Mouse (Mus musculus) testis, postnatal 10 days (tissue): ENCODE measurements around the gene Cacna1d.

ENCODE experiments used
- DNase-seq: peaks from one replicate; pipeline ENCODE4 v3.0.0; 2021; ENCODE audit warnings: low spot score

Gene Cacna1d

DNA sequence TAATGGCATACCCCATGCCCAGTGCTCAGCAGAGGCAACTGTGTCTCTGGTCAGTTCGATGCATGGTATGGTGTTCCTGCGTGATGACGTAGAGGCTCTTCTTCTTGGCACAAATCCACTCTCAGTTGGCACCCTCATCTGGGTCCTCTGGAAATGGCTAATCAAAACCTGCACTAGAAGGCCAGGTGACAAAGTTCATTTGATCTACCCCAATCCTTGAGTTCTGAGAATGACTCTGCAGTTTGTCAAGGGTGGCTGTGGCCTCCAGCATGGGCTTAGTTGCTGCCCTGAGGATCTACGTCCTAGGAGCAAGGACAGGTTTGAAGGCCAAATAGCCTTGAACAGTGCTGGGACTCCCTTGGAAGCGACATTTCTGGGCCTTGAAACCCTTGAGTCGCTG is 472.4 kb downstream of the Cacna1d start:
- DNase-seq: no peak

DNA sequence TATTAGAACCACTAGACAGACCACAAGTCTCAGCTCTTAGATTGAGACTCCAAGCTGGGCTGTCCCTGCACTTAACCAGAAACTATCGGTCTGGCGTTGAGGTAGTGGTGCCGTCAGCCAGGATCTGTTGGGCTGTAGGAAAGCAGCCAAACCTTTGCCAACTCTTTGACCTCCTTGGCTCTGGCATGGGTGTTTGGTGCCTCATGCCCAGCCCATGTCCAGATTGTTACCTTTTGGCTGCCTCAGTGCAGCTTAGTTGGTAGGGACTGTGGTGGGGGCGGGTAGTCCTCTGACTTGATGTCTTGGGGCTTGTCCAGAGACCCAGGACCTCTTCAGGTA is 472.8 kb downstream of the Cacna1d start:
- no peak for DNase-seq

DNA sequence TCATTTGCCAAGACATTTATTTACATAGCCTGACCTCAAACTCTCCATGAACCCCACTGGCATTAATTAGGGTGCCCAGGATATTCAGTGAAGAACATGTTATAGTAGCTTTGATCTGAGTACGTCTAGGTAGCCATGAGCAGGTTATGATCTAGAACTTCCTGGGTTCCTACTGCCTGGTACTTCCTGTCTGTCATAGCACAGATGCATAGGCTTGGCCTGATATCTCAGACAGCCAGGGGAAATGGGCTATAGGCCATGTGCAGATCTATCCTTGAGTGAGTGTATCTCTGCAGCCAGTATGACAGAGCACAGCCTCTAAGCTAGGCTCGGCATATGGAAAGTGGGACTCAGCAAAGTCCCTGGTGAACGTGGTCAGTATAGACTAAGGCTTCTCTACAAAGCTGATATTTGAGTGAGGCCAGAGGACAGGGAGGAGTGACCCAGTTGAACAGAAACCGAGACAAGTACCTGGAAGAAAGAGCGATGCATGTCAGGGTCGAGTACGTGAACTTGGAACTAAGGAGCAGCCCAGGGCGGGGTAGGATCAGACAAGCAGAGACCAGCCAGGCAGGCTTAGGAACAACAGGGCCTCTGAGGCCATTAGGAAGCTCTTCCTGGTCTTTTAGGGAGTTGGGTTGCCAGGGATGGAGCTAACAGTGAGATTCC is 473.3 kb downstream of the Cacna1d start:
- DNase-seq: no peak

DNA sequence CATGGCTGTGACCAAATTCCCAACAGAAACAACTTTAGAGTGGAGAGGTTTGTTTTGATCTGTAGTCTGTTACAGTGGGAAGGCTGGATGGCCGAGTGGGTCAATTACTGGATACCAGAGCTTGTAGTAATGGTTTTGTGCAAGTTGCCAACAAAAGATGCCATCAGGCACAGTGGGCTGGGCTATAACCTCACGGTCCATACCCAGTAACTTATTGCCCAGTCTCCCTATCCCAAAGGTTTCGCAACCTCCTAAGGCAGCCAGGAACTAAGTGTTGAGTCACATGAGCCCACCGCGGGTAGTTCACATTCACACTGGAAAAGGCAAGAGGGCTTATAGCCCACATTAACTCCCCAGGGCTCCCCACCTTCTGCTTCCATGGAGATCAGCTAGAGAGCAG is 474.6 kb downstream of the Cacna1d start:
- DNase-seq: no peak

DNA sequence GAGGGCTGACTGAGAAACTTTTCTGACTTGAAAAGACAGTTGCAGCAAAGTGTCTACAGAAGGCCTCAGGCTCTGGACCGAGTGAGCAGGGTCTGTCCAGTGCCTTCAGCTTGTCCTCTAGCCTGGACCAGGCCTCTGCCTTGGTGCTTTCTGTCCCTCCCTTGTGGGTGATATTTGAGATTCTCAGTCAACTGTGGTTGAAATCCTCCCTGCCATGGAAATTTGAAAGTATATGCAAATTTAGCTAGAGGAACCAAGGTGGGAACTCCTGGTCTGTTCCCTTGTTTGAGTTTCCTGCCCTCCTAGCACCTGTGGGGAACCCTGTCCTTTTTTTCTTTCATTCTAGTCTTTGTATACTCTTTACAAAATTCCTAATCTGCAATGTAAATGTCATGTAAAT is 476.2 kb downstream of the Cacna1d start:
- DNase-seq: no peak

- DNase-seq: no peak
Measured at GRCm38 (mm10) chr14:30014487-30014886, 476.8 kb downstream of the Cacna1d start.

DNA sequence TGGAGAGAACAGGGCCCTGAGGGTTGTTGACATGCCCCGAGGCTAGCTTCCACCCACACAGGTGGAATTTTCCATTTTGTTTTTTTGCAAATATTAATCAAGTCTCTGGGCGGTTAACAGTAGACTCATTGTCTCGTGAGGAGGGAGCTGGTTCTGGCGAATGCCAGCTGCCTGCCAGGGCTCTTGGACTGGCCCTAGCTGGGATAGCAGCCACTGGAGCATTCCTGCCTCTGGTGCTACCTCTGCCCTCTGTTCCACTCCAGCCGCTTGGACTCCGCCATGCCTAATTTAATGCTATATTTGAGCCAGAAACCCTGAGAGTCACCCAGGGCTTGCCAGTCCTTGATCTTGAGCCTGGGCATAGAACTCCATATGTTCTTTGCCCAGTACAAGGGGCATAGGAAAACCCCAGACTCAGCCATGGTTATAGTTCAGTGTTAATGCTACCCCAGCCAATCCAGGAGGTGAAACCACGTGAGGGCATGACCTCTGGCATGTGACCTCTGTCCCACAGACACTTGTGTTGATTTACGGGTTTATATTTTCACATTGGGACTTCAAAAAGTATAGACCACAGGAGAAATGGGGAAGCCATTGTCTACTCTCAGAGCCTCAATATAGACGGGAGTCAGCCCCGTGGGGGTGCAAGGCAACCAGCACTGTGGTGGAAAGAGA is 479.2 kb downstream of the Cacna1d start:
- no peak for DNase-seq

DNA sequence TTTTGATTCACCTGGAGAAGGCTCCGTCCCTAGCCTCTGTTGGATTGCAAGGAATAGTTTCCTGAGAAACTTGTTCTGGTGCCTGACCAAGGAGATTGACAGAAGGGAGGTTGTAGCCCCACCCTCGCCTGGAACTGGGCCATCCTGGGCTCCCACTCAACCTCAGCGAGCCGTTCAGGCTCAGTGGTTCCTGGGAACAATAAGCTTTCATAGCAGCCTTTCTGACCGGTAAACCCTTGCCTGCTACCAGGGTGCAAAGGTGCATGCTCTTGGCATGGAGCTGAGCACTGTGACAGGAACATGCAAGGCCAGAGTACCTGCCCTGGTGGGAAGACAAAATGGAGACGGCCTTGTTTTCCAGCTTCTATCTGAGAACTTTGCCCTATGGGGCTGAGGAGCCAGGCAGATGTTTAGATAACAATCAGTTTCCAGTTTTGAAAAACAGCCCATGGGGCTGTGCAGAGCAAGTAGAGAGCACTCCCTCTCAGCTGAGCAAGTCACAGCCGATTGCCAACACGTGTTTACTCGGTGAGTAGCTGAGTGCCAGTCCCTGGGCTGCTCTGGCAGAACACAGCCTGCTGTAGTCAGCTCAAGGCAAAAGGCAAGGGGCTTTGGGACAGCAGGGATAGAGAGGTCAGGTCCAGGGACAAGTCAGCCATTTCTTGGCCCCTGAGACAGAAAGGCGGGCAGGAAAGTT is 481.2 kb downstream of the Cacna1d start:
- peak; percentile 81 for DNase-seq

- peak; percentile 80 for DNase-seq
Measured at GRCm38 (mm10) chr14:30008733-30009575, 482.3 kb downstream of the Cacna1d start, which contains the start of the genes Il17rb and Chdh. Gene Il17rb, minus strand, starts transcription at chr14:30008896. Gene Chdh, plus strand, starts transcription at chr14:30009023.

GRCm38 (mm10) chr14:29999475-29999811 is 491.8 kb downstream of the Cacna1d start:
- no peak for DNase-seq

- DNase-seq: no peak
Measured at GRCm38 (mm10) chr14:29998747-29999474, 492.3 kb downstream of the Cacna1d start.

DNA sequence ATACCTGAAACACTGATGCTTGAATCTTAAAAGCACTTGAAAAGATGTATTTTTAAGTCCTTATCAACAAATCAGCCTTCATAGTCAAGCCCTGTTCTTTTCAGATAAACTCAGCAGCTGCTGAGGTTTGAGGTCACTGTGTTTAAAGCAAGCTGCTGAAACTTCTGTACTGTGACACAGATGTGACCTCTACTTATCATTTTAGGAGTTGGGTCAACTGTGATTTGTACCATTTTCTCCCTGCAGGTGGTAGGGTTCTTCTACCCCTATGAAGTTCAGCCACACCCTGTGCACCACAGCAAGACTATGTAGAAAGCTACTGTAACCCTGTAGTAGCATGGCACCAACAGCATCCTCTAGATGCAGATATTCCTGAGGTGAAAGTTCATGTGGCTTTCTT is 493.9 kb downstream of the Cacna1d start:
- DNase-seq: no peak

GRCm38 (mm10) chr14:29996000-29996751 is 495.1 kb downstream of the Cacna1d start:
- no peak for DNase-seq

DNA sequence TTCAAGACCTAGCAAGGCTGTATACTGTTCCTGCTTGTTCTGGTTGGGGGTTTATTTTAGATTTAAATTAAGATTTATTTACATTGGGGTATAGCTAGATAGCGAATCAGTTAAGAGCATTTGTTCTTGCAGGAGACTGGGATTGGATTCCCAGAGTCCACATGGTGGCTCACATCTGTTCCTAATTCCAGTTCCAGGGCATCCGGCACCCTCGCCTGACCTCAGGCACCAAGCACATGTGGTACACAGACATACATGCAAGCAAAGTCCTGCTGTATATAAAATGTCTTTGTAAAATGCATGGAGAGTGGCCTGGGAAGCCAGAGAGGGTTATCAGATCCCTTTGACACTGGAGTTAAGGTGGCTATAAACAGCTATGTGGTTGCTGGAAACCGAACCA is 496.3 kb downstream of the Cacna1d start:
- DNase-seq: no peak
